Mouse (Mus musculus): Measurements from ENCODE around the gene Fbn1.
"Not testable (repeated sequence)": the region's sequence is repeated elsewhere in the genome, so short reads cannot be mapped to it uniquely, and the experiment has no call there.

Fbn1 gene

DNA sequence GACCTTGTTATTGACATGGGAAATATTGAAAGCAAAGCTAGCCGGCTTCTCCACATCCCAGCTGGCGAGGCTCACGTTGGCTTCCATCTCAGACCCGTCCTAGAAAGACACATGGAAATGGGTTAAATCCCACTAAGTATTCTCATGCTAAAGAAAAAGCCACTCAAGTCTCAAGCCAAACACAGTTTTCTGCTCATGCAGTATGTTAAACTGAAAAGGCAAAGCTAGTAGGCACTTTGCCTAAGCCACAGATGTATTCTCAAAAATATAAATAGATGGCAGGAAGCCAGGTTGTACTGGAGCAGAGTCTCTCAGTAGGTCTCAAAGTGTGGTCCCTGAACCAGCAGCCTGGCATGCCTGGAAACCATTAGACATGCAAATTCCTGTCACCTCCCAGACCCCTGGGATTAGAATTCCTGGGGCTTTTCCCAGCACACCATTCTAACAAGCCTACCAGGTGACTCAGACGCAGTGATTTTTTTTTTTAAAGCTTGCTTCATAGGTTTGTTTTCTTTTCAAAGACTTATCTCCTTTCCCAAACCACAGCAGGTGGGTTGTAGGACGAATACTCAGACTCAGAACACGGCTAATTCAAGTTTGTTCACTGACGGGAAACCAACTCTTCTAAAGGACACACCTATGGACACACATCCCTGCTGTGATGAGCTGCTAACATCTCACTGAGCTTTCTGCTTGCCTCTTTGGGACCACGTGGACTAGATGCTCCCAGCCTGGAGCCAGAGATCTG is 205.7 kb downstream of the Fbn1 start:
- no peaks in the 10 kb centered on the region for H3K27me3 ChIP-seq (ENCODE audit: control insufficient read depth, insufficient read depth, low read length, poor library complexity, severe bottlenecking)
- no peaks in the 10 kb centered on the region for H3K36me3 ChIP-seq (ENCODE audit: control insufficient read depth, insufficient read depth, low read length, poor library complexity, severe bottlenecking)
- DNase-seq (ENCODE audit: low read depth, low spot score) = no peak

- Histone ChIP-seq H3K36me3 (ENCODE audit: control insufficient read depth, insufficient read depth, low read length, poor library complexity, severe bottlenecking) (no peaks in the 10 kb centered on the region), H3K27me3 (ENCODE audit: control insufficient read depth, insufficient read depth, low read length, poor library complexity, severe bottlenecking) (no peaks in the 10 kb centered on the region)
- DNase-seq (ENCODE audit: low read depth, low spot score) = no peak
Measured at GRCm38 (mm10) chr2:125298841-125299240, 209.0 kb downstream of the Fbn1 start.

DNA sequence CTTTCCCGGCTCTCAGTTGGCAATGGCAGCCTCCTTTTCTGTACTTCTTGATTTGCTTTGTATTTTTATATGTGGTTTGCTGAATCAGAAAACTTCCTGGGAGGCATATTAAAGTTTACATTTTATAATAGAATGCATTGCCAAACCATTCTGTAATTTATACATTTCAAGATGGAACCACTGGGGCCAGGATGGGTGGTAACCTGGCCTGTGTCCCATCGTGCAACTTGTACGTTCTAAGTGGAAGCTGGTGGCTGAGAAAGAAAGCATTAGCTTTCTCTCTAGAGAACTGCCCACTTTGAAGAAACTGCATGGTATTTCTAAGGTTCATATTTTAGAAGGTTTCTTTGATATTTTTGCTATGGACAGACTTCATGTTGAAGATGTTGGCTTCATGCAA is 212.3 kb downstream of the Fbn1 start:
- Histone ChIP-seq H3K36me3 (ENCODE audit: control insufficient read depth, insufficient read depth, low read length, poor library complexity, severe bottlenecking) (no peaks in the 10 kb centered on the region), H3K27me3 (ENCODE audit: control insufficient read depth, insufficient read depth, low read length, poor library complexity, severe bottlenecking) (no peaks in the 10 kb centered on the region)
- no peak for DNase-seq (ENCODE audit: low read depth, low spot score)

DNA sequence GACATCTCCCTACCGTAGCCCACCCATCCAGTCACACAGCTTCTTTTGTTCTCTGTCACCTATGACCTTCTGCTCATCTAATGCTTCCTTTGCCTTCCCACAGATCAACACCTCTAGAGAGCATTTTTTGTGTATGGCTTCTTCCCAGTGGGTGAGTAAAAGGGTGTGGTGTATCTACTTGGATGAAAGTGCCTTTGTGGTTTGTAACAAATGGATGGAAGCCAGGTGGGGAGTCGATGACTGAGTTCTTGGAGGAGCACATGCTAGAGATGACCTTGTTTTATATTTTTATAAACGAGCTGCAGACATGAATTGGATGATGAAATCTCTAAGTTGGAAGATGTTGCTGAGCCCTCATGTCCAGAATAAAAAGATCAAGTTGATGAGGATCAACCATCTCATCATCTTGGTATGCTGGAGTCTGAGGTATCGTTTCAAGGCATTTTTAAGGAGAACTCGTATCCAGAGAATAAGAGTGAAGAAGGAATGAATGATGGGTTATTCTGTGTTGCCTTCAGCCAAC is 213.8 kb downstream of the Fbn1 start:
- H3K27me3 ChIP-seq (ENCODE audit: control insufficient read depth, insufficient read depth, low read length, poor library complexity, severe bottlenecking) = no peaks in the 10 kb centered on the region
- no peaks in the 10 kb centered on the region for H3K36me3 ChIP-seq (ENCODE audit: control insufficient read depth, insufficient read depth, low read length, poor library complexity, severe bottlenecking)
- no peak for DNase-seq (ENCODE audit: low read depth, low spot score)

GRCm38 (mm10) chr2:125292616-125293015 is 215.2 kb downstream of the Fbn1 start:
- no peak for DNase-seq (ENCODE audit: low read depth, low spot score)
- Histone ChIP-seq H3K27me3 (ENCODE audit: control insufficient read depth, insufficient read depth, low read length, poor library complexity, severe bottlenecking) (no peaks in the 10 kb centered on the region), H3K36me3 (ENCODE audit: control insufficient read depth, insufficient read depth, low read length, poor library complexity, severe bottlenecking) (no peaks in the 10 kb centered on the region)

DNA sequence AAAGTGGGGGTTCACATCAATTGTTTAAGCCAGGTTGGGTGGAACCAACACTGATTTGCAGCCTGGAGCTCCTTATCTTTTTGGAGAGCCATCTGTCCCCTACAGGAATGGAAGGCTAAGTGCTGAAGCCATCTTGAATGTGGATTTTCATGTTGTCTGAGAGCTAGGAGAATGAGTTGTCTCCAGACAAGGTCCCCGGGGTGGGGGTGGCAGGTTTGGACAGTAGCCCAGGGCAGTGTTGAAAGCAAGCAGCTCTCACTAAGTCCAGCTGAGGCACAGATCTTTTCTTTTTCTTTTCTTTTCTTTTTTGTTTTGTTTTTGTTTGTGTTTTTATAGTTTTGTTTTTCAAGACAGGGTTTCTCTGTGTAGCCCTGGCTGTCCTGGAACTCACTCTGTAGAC is 216.7 kb downstream of the Fbn1 start:
- Histone ChIP-seq H3K27me3 (ENCODE audit: control insufficient read depth, insufficient read depth, low read length, poor library complexity, severe bottlenecking) (no peaks in the 10 kb centered on the region), H3K36me3 (ENCODE audit: control insufficient read depth, insufficient read depth, low read length, poor library complexity, severe bottlenecking) (no peaks in the 10 kb centered on the region)
- no peak for DNase-seq (ENCODE audit: low read depth, low spot score)

DNA sequence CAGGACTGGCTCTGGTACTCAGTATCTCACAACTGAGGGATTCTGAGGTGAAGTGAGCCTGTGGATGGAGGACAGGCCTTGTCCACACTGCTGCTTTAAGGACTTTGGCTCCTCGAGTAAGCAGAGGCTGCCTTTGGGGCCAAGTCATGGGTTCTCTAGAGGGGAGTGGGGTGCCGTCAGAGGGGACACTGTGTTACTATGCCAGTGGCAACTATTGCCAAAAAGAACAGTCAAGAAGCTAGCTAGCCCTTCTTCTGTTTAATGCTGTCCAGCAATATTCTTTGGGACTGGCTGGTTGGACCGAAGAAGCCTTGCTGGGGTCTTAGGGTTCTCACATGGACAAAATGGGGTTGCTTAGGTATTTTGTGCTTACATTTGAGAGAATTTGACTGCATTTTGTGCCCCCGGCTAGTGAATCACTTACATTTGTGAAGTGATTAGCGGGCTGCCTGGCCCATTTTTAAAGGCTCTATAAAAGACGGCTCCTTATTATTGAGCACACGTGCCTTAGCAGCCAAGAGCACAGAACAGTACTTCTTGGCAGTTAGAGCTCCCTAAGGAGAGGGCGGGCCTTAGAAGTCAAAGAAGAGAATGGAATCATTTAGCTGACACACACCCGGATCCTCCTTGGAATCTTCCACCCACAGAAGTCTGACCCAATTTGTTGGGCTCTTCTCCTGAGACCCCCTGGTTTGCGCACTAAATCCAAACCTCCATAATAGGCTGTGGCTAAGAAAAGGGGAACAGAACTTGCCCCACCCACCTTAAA is 217.4 kb downstream of the Fbn1 start:
- Histone ChIP-seq H3K36me3 (ENCODE audit: control insufficient read depth, insufficient read depth, low read length, poor library complexity, severe bottlenecking) (no peaks in the 10 kb centered on the region), H3K27me3 (ENCODE audit: control insufficient read depth, insufficient read depth, low read length, poor library complexity, severe bottlenecking) (no peaks in the 10 kb centered on the region)
- no peak for DNase-seq (ENCODE audit: low read depth, low spot score)

GRCm38 (mm10) chr2:125285777-125286176 is 222.0 kb downstream of the Fbn1 start:
- DNase-seq (ENCODE audit: low read depth, low spot score) = no peak
- Histone ChIP-seq H3K27me3 (ENCODE audit: control insufficient read depth, insufficient read depth, low read length, poor library complexity, severe bottlenecking) (no peaks in the 10 kb centered on the region), H3K36me3 (ENCODE audit: control insufficient read depth, insufficient read depth, low read length, poor library complexity, severe bottlenecking) (no peaks in the 10 kb centered on the region)

GRCm38 (mm10) chr2:125282334-125283206 is 225.2 kb downstream of the Fbn1 start:
- peak; percentile 44 for DNase-seq (ENCODE audit: low read depth, low spot score)
- H3K27me3 ChIP-seq (ENCODE audit: control insufficient read depth, insufficient read depth, low read length, poor library complexity, severe bottlenecking) = no peaks in the 10 kb centered on the region

GRCm38 (mm10) chr2:125279995-125280394 is 227.8 kb downstream of the Fbn1 start:
- not testable (repeated sequence) for H3K27me3 ChIP-seq (ENCODE audit: control insufficient read depth, insufficient read depth, low read length, poor library complexity, severe bottlenecking); DNase-seq (ENCODE audit: low read depth, low spot score); H3K36me3 ChIP-seq (ENCODE audit: control insufficient read depth, insufficient read depth, low read length, poor library complexity, severe bottlenecking)

More at GRCm38 (mm10) chr2:125282334-125283206, 225.2 kb downstream of the Fbn1 start:
- no peaks in the 10 kb centered on the region for H3K36me3 ChIP-seq (ENCODE audit: control insufficient read depth, insufficient read depth, low read length, poor library complexity, severe bottlenecking)

GRCm38 (mm10) chr2:125278474-125278873 is 229.3 kb downstream of the Fbn1 start:
- no peak for DNase-seq (ENCODE audit: low read depth, low spot score)
- Histone ChIP-seq H3K27me3 (ENCODE audit: control insufficient read depth, insufficient read depth, low read length, poor library complexity, severe bottlenecking) (no peaks in the 10 kb centered on the region), H3K36me3 (ENCODE audit: control insufficient read depth, insufficient read depth, low read length, poor library complexity, severe bottlenecking) (no peaks in the 10 kb centered on the region)

DNA sequence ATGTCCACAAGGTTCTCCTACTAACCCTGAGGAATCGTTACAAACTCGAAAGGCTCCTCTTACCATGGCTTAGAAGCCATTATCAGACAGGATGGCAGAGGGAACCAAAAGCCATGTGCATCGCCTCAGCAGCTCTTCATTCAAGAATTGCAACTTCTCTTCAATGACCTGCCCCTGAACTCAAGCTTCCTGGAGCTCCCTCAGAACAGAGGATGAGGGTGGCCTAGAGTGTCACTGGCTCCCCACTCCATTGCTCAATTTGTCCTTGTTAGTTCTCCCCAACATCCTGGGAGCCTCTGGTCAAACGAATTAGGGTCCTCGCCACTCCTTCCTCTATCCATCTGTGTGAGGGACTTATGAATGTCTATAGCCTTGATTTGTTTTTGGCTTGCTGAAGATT is 231.1 kb downstream of the Fbn1 start:
- DNase-seq (ENCODE audit: low read depth, low spot score) = no peak
- Histone ChIP-seq H3K27me3 (ENCODE audit: control insufficient read depth, insufficient read depth, low read length, poor library complexity, severe bottlenecking) (no peaks in the 10 kb centered on the region), H3K36me3 (ENCODE audit: control insufficient read depth, insufficient read depth, low read length, poor library complexity, severe bottlenecking) (no peaks in the 10 kb centered on the region)

DNA sequence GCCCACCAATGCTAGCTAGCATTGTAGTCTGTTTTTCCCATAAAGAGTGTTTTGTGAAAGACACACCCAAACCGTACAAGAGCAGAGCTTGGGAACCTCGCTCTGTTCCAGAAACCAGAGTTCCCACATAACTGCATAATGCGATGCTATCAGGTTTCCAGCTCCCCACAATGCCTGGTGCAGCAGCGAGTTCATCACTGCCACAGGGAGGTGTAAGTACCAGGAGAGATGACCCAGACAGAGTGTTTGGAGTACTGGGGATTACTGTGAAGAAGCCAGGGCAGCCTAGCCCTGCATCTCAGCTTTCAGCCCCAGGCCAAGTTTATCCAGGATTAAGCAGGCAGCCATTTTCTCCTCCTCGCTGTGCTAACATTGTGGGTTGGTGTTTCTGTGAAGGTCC is 232.2 kb downstream of the Fbn1 start:
- H3K36me3 ChIP-seq (ENCODE audit: control insufficient read depth, insufficient read depth, low read length, poor library complexity, severe bottlenecking) = no peaks in the 10 kb centered on the region
- H3K27me3 ChIP-seq (ENCODE audit: control insufficient read depth, insufficient read depth, low read length, poor library complexity, severe bottlenecking) = no peaks in the 10 kb centered on the region
- no peak for DNase-seq (ENCODE audit: low read depth, low spot score)

- Histone ChIP-seq H3K27me3 (ENCODE audit: control insufficient read depth, insufficient read depth, low read length, poor library complexity, severe bottlenecking) (no peaks in the 10 kb centered on the region), H3K36me3 (ENCODE audit: control insufficient read depth, insufficient read depth, low read length, poor library complexity, severe bottlenecking) (no peaks in the 10 kb centered on the region)
- DNase-seq (ENCODE audit: low read depth, low spot score) = no peak
Measured at GRCm38 (mm10) chr2:125268876-125269275, 238.9 kb downstream of the Fbn1 start.
